Mouse (Mus musculus) liver, postnatal 0 days (tissue): ENCODE data around the gene Tulp3. TPM values are rescaled to one million over a fixed set of nuclear protein-coding genes. Genes with fewer than 3 reads are reported as not detected.

ENCODE experiments used
- ATAC-seq: fragments of 200-750 bp; cut with Nextera tagmentation; 2 replicates; pipeline ENCODE4 v1.8.0; 2017; ENCODE audit warnings: mild to moderate bottlenecking, moderate library complexity
- DNase-seq: peaks from one replicate; pipeline ENCODE4 v3.0.0-alpha.2; 2016
- H3K27ac ChIP-seq: fragments of 300-500 bp; sonication (generic); 2 replicates; pipeline ENCODE4 v1.5.1; 2014; ENCODE audit warnings: antibody characterized with exemption, moderate library complexity, mild to moderate bottlenecking, low read depth
- H3K27me3 ChIP-seq: fragments of 300-500 bp; sonication (generic); 2 replicates; pipeline ENCODE4 v1.6.1; 2014; ENCODE audit warnings: low read length, control low read depth, mixed read lengths; ENCODE audit not compliant: insufficient read depth
- H3K36me3 ChIP-seq: fragments of 300-500 bp; sonication (generic); replicated peaks from 2 replicates; pipeline ENCODE4 v1.6.1; 2014; ENCODE audit warnings: mild to moderate bottlenecking, control low read depth, low read length, moderate library complexity, mixed read lengths; ENCODE audit not compliant: insufficient read depth
- H3K4me1 ChIP-seq: fragments of 300-500 bp; sonication (generic); 2 replicates; pipeline ENCODE4 v1.6.1; 2014; ENCODE audit warnings: antibody characterized with exemption, mild to moderate bottlenecking, control low read depth; ENCODE audit not compliant: insufficient read depth
- H3K4me2 ChIP-seq: fragments of 300-500 bp; sonication (generic); 2 replicates; pipeline ENCODE4 v1.6.1; 2014; ENCODE audit warnings: low read depth, mild to moderate bottlenecking, low read length, moderate library complexity, mixed read lengths
- H3K4me3 ChIP-seq: fragments of 300-500 bp; sonication (generic); 2 replicates; pipeline ENCODE4 v1.5.1; 2014; ENCODE audit warnings: low read depth, low read length
- H3K9ac ChIP-seq: fragments of 300-500 bp; sonication (generic); replicated peaks from 2 replicates; pipeline ENCODE4 v1.6.1; 2014; ENCODE audit warnings: mild to moderate bottlenecking, moderate library complexity
- H3K9me3 ChIP-seq: fragments of 300-500 bp; sonication (generic); 2 replicates; pipeline ENCODE4 v1.6.1; 2016; ENCODE audit warnings: mild to moderate bottlenecking, control low read depth, low read length, mixed read lengths
- CTCF ChIP-seq: sonication (generic); IDR thresholded peaks from 2 replicates; pipeline ENCODE4 v1.5.1; 2016; ENCODE audit warnings: antibody characterized with exemption, low read depth
- EP300 ChIP-seq: IDR thresholded peaks from 2 replicates; pipeline ENCODE4 v1.6.1; 2016; ENCODE audit warnings: antibody characterized with exemption, low read depth, mild to moderate bottlenecking
- WGBS: fragments of 180-500 bp; shearing (Covaris S2); extraction: QIAGEN DNeasy Blood & Tissue Kit; methylation state at CpG from one replicate; pipeline ENCODE4 v1.1.7; 2014; ENCODE audit not compliant: insufficient replicate concordance; 5-methylcytosine and 5-hydroxymethylcytosine counted together
- polyA plus RNA-seq: library from polyadenylated mRNA; unstranded; fragments of >200 nt; fragmentation: Nextera tagmentation; extraction: Ambion mirVana; gene quantifications from 2 replicates; pipeline ENCODE4 v1.2.1, GENCODE M21; 2015

Gene Tulp3
- polyA plus RNA-seq, 1 experiment from 2014 or later = 1.2 TPM

GRCm38 (mm10) chr6:128301458-128301857 is 54.2 kb downstream of the Tulp3 start:
- Histone ChIP-seq H3K27ac (no peak overlapping the region), H3K4me1 (peaks cover 4% of the 10 kb centered on the region; the same call in 1 of the 2 replicates), H3K36me3 (no peaks in the 10 kb centered on the region), H3K4me3 (peak overlapping the region; percentile 55; the same call in 1 of the 2 replicates), H3K27me3 (peaks cover 37% of the 10 kb centered on the region), H3K4me2 (peak overlapping the region; percentile 67), H3K9me3 (no peaks in the 10 kb centered on the region; the same call in 1 of the 2 replicates), H3K9ac (no peak overlapping the region)
- 40% methylated on average over 11 of the region's 11 CpGs for WGBS
- no peak for TF ChIP-seq CTCF
- TF ChIP-seq EP300 = no peak
- DNase-seq (no peak), ATAC-seq (no peak)

- H3K4me1 ChIP-seq = peaks cover 4% of the 10 kb centered on the region; the same call in 1 of the 2 replicates
- H3K4me2 ChIP-seq = peak within 1 kb of the TSS; percentile 67
- peak within 1 kb of the TSS; percentile 55; the same call in 1 of the 2 replicates for H3K27ac ChIP-seq
- H3K36me3 ChIP-seq = no peaks in the 10 kb centered on the region
- peaks cover 41% of the 10 kb centered on the region for H3K27me3 ChIP-seq
- no peaks in the 10 kb centered on the region; the same call in 1 of the 2 replicates for H3K9me3 ChIP-seq
- ATAC-seq (peak; percentile 78), DNase-seq (peak; percentile 67)
- peak within 1 kb of the TSS; percentile 55 for H3K4me3 ChIP-seq
- no peak for TF ChIP-seq EP300
- no peak for TF ChIP-seq CTCF
- peak within 1 kb of the TSS; percentile 47 for H3K9ac ChIP-seq
- WGBS = under 1% methylated on average over 81 of the region's 81 CpGs
These were observed 55.3 kb downstream of the Tulp3 start, which contains the start of gene Tead4 for GRCm38 (mm10) chr6:128300134-128301001. Gene Tead4 (minus strand): TSS chr6:128300823.

- H3K36me3 ChIP-seq = no peaks in the 10 kb centered on the region
- 0 out of 2 replicates have a peak overlapping the region, but pooled peaks have one; percentile 47 for H3K9ac ChIP-seq
- no peak overlapping the region for H3K27ac ChIP-seq
- H3K4me2 ChIP-seq = peak overlapping the region; percentile 67
- ATAC-seq (no peak), DNase-seq (no peak)
- H3K4me1 ChIP-seq = peaks cover 4% of the 10 kb centered on the region; the same call in 1 of the 2 replicates
- TF ChIP-seq EP300 (no peak), CTCF (no peak)
- H3K9me3 ChIP-seq = no peaks in the 10 kb centered on the region; the same call in 1 of the 2 replicates
- H3K27me3 ChIP-seq = peaks cover 42% of the 10 kb centered on the region
- H3K4me3 ChIP-seq = peak overlapping the region; percentile 55
- WGBS = 3% methylated on average over 25 of the region's 25 CpGs
These were observed 56.1 kb downstream of the Tulp3 start for GRCm38 (mm10) chr6:128299292-128300133.

DNA sequence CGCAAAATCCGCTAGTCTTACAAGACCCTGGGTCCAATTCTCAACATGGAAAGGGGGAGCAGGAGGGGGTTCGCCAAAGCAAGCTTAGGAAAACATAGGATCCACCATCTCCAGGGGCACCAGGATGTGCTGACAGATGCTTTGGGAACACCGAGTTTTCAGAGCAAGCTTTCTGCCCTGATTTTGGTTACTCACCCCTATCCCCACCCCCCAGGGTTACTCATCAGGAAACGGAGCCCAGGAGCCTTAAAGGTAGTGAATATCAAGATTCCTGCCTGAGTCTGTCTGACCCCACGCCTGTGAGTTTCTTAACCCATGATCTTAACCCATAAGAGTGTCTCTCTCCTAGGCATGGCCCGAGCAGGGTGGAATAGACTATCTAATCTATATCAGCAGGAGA is 57.4 kb downstream of the Tulp3 start:
- TF ChIP-seq EP300 (no peak), CTCF (no peak)
- peaks cover 4% of the 10 kb centered on the region; the same call in 1 of the 2 replicates for H3K4me1 ChIP-seq
- no peak overlapping the region for H3K27ac ChIP-seq
- no peak overlapping the region for H3K4me3 ChIP-seq
- no peak overlapping the region for H3K9ac ChIP-seq
- WGBS = 39% methylated on average over 7 of the region's 7 CpGs
- DNase-seq (no peak), ATAC-seq (no peak)
- no peaks in the 10 kb centered on the region; the same call in 1 of the 2 replicates for H3K9me3 ChIP-seq
- H3K36me3 ChIP-seq = no peaks in the 10 kb centered on the region
- peaks cover 42% of the 10 kb centered on the region for H3K27me3 ChIP-seq
- H3K4me2 ChIP-seq = no peak overlapping the region

- 41% methylated on average over 11 of the region's 11 CpGs for WGBS
- Histone ChIP-seq H3K9me3 (no peaks in the 10 kb centered on the region), H3K27me3 (peaks cover 40% of the 10 kb centered on the region), H3K4me3 (no peak overlapping the region), H3K27ac (no peak overlapping the region), H3K9ac (no peak overlapping the region), H3K36me3 (no peaks in the 10 kb centered on the region), H3K4me1 (peaks cover 4% of the 10 kb centered on the region; the same call in 1 of the 2 replicates), H3K4me2 (no peak overlapping the region)
- ATAC-seq = no peak
- DNase-seq = no peak
- TF ChIP-seq EP300 (no peak), CTCF (no peak)
These were observed 58.8 kb downstream of the Tulp3 start for GRCm38 (mm10) chr6:128296750-128297393.
